Mouse (Mus musculus) heart, embryonic 10.5 days (tissue): ENCODE data around the gene Akt3. TPM values are rescaled to one million over a fixed set of nuclear protein-coding genes. Genes with fewer than 3 reads are reported as not detected.

Source experiments
- DNase-seq: peaks from one replicate; pipeline ENCODE4 v3.0.0-alpha.2; 2017; ENCODE audit warnings: low spot score
- H3K27ac ChIP-seq: fragments of 300-500 bp; sonication (generic); 2 replicates; pipeline ENCODE4 v1.5.1; 2016; ENCODE audit warnings: mild to moderate bottlenecking
- H3K27me3 ChIP-seq: fragments of 300-500 bp; sonication (generic); 2 replicates; pipeline ENCODE4 v1.6.1; 2016; ENCODE audit warnings: mild to moderate bottlenecking; ENCODE audit not compliant: poor library complexity, insufficient read depth, severe bottlenecking
- H3K36me3 ChIP-seq: fragments of 300-500 bp; sonication (generic); 2 replicates; pipeline ENCODE4 v1.6.1; 2016; ENCODE audit warnings: mild to moderate bottlenecking, moderate library complexity
- H3K4me1 ChIP-seq: fragments of 300-500 bp; sonication (generic); 2 replicates; pipeline ENCODE4 v1.6.1; 2016; ENCODE audit warnings: mild to moderate bottlenecking
- H3K4me3 ChIP-seq: fragments of 300-500 bp; sonication (generic); 2 replicates; pipeline ENCODE4 v1.5.1; 2016; ENCODE audit warnings: mild to moderate bottlenecking, moderate library complexity
- H3K9me3 ChIP-seq: fragments of 300-500 bp; sonication (generic); 2 replicates; pipeline ENCODE4 v1.6.1; 2016; ENCODE audit warnings: mild to moderate bottlenecking, moderate library complexity
- WGBS: fragments of 180-500 bp; shearing (Covaris S2); methylation state at CpG from one replicate; pipeline ENCODE4 v1.1.7; 2016; 5-methylcytosine and 5-hydroxymethylcytosine counted together
- polyA plus RNA-seq: library from polyadenylated mRNA; unstranded; fragments of >200 nt; fragmentation: Nextera tagmentation; extraction: Ambion mirVana; gene quantifications from 2 replicates; pipeline ENCODE4 v1.2.1, GENCODE M21; 2016

Akt3 gene
- polyA plus RNA-seq, 1 experiment from 2014 or later: 6.1 TPM

GRCm38 (mm10) chr1:177035460-177035859 lies 222.5 kb downstream of the Akt3 start:
- H3K36me3 ChIP-seq: peaks cover 4% of the 10 kb centered on the region; the same call in 1 of the 2 replicates
- no peak for DNase-seq
- no peaks in the 10 kb centered on the region for H3K9me3 ChIP-seq
- no peak overlapping the region for H3K27ac ChIP-seq
- WGBS: 85% methylated on average over 2 of the region's 2 CpGs
- no peaks in the 10 kb centered on the region for H3K27me3 ChIP-seq
- no peaks in the 10 kb centered on the region for H3K4me1 ChIP-seq
- no peak overlapping the region for H3K4me3 ChIP-seq

- no peak for DNase-seq
- WGBS: 31% methylated on average over 1 of the region's 1 CpGs
- H3K27me3 ChIP-seq: no peaks in the 10 kb centered on the region
- H3K4me1 ChIP-seq: 0 out of 2 replicates have a peak, but pooled peaks cover 6% of the 10 kb centered on the region
- H3K4me3 ChIP-seq: no peak overlapping the region
- H3K36me3 ChIP-seq: peaks cover 4% of the 10 kb centered on the region; the same call in 1 of the 2 replicates
- H3K27ac ChIP-seq: no peak overlapping the region
- no peaks in the 10 kb centered on the region for H3K9me3 ChIP-seq
These were observed 225.8 kb downstream of the Akt3 start for GRCm38 (mm10) chr1:177032233-177032632.

- 83% methylated on average over 1 of the region's 1 CpGs for WGBS
- peaks cover 4% of the 10 kb centered on the region; the same call in 1 of the 2 replicates for H3K36me3 ChIP-seq
- no peaks in the 10 kb centered on the region for H3K27me3 ChIP-seq
- no peak for DNase-seq
- H3K9me3 ChIP-seq: no peaks in the 10 kb centered on the region
- no peak overlapping the region for H3K4me3 ChIP-seq
- no peak overlapping the region for H3K27ac ChIP-seq
- 0 out of 2 replicates have a peak, but pooled peaks cover 6% of the 10 kb centered on the region for H3K4me1 ChIP-seq
These were observed 226.8 kb downstream of the Akt3 start for GRCm38 (mm10) chr1:177031196-177031595.

GRCm38 (mm10) chr1:177030669-177031068 lies 227.3 kb downstream of the Akt3 start:
- 87% methylated on average over 3 of the region's 3 CpGs for WGBS
- Histone ChIP-seq H3K36me3 (peaks cover 4% of the 10 kb centered on the region; the same call in 1 of the 2 replicates), H3K27me3 (no peaks in the 10 kb centered on the region), H3K27ac (no peak overlapping the region), H3K9me3 (no peaks in the 10 kb centered on the region), H3K4me3 (no peak overlapping the region), H3K4me1 (0 out of 2 replicates have a peak, but pooled peaks cover 6% of the 10 kb centered on the region)
- no peak for DNase-seq

- no peaks in the 10 kb centered on the region for H3K9me3 ChIP-seq
- 0 out of 2 replicates have a peak, but pooled peaks cover 6% of the 10 kb centered on the region for H3K4me1 ChIP-seq
- DNase-seq: no peak
- H3K27ac ChIP-seq: no peak overlapping the region
- peaks cover 9% of the 10 kb centered on the region; the same call in 1 of the 2 replicates for H3K36me3 ChIP-seq
- 67% methylated on average over 2 of the region's 2 CpGs for WGBS
- no peaks in the 10 kb centered on the region for H3K27me3 ChIP-seq
- H3K4me3 ChIP-seq: no peak overlapping the region
These were observed 229.0 kb downstream of the Akt3 start for GRCm38 (mm10) chr1:177029032-177029431.

GRCm38 (mm10) chr1:177027706-177028105 lies 230.3 kb downstream of the Akt3 start:
- Histone ChIP-seq H3K9me3 (no peaks in the 10 kb centered on the region), H3K27me3 (no peaks in the 10 kb centered on the region), H3K4me3 (no peak overlapping the region), H3K4me1 (0 out of 2 replicates have a peak, but pooled peaks cover 6% of the 10 kb centered on the region), H3K27ac (no peak overlapping the region), H3K36me3 (peaks cover 18% of the 10 kb centered on the region; the same call in 1 of the 2 replicates)
- DNase-seq: no peak
- 79% methylated on average over 3 of the region's 3 CpGs for WGBS

- Histone ChIP-seq H3K9me3 (no peaks in the 10 kb centered on the region), H3K36me3 (peaks cover 18% of the 10 kb centered on the region; the same call in 1 of the 2 replicates), H3K4me3 (no peak overlapping the region), H3K4me1 (peaks cover 10% of the 10 kb centered on the region), H3K27ac (no peak overlapping the region), H3K27me3 (no peaks in the 10 kb centered on the region)
- 69% methylated on average over 3 of the region's 3 CpGs for WGBS
- no peak for DNase-seq
These were observed 235.3 kb downstream of the Akt3 start for GRCm38 (mm10) chr1:177022751-177023150.

GRCm38 (mm10) chr1:177019668-177020067 lies 238.3 kb downstream of the Akt3 start:
- Histone ChIP-seq H3K9me3 (no peaks in the 10 kb centered on the region), H3K27me3 (no peaks in the 10 kb centered on the region), H3K36me3 (peaks cover 12% of the 10 kb centered on the region; the same call in 1 of the 2 replicates), H3K4me3 (no peak overlapping the region), H3K4me1 (peaks cover 18% of the 10 kb centered on the region), H3K27ac (no peak overlapping the region)
- DNase-seq: no peak
- 90% methylated on average over 5 of the region's 5 CpGs for WGBS

GRCm38 (mm10) chr1:177018750-177019149 lies 239.3 kb downstream of the Akt3 start:
- Histone ChIP-seq H3K9me3 (no peaks in the 10 kb centered on the region), H3K36me3 (peaks cover 12% of the 10 kb centered on the region; the same call in 1 of the 2 replicates), H3K4me1 (peaks cover 19% of the 10 kb centered on the region), H3K27me3 (no peaks in the 10 kb centered on the region), H3K4me3 (no peak overlapping the region), H3K27ac (no peak overlapping the region)
- no peak for DNase-seq
- 86% methylated on average over 1 of the region's 1 CpGs for WGBS

GRCm38 (mm10) chr1:177016729-177017128 lies 241.3 kb downstream of the Akt3 start:
- no peaks in the 10 kb centered on the region for H3K36me3 ChIP-seq
- DNase-seq: no peak
- H3K4me3 ChIP-seq: no peak overlapping the region
- WGBS: 93% methylated on average over 2 of the region's 2 CpGs
- no peak overlapping the region for H3K27ac ChIP-seq
- no peaks in the 10 kb centered on the region for H3K9me3 ChIP-seq
- no peaks in the 10 kb centered on the region for H3K27me3 ChIP-seq
- peaks cover 24% of the 10 kb centered on the region for H3K4me1 ChIP-seq

- Histone ChIP-seq H3K36me3 (no peaks in the 10 kb centered on the region), H3K27ac (no peak overlapping the region), H3K4me3 (no peak overlapping the region), H3K9me3 (no peaks in the 10 kb centered on the region), H3K27me3 (no peaks in the 10 kb centered on the region), H3K4me1 (peaks cover 32% of the 10 kb centered on the region)
- DNase-seq: no peak
- WGBS: 69% methylated on average over 3 of the region's 3 CpGs
These were observed 242.1 kb downstream of the Akt3 start for GRCm38 (mm10) chr1:177015917-177016316.

GRCm38 (mm10) chr1:177014921-177015439 lies 243.0 kb downstream of the Akt3 start:
- peaks cover 41% of the 10 kb centered on the region for H3K4me1 ChIP-seq
- no peak for DNase-seq
- H3K27ac ChIP-seq: peak overlapping the region; percentile 29

GRCm38 (mm10) chr1:177014346-177014745 lies 243.7 kb downstream of the Akt3 start:
- 64% methylated on average over 2 of the region's 2 CpGs for WGBS
- Histone ChIP-seq H3K27me3 (no peaks in the 10 kb centered on the region), H3K27ac (peak overlapping the region; percentile 29; the same call in 1 of the 2 replicates), H3K4me3 (no peak overlapping the region), H3K36me3 (no peaks in the 10 kb centered on the region), H3K9me3 (no peaks in the 10 kb centered on the region), H3K4me1 (peaks cover 46% of the 10 kb centered on the region)
- peak; percentile 48 for DNase-seq

More at GRCm38 (mm10) chr1:177014921-177015439, 243.0 kb downstream of the Akt3 start:
- Histone ChIP-seq H3K9me3 (no peaks in the 10 kb centered on the region), H3K27me3 (no peaks in the 10 kb centered on the region), H3K4me3 (no peak overlapping the region), H3K36me3 (no peaks in the 10 kb centered on the region)
- WGBS: 76% methylated on average over 6 of the region's 6 CpGs
